Mouse (Mus musculus): ENCODE data around the gene Ndrg3.

Ndrg3 gene

GRCm38 (mm10) chr2:156991470-156992319, at the start of gene Ndrg3:
Ndrg3 (minus strand) TSS chr2:156992056.
- peak; percentile 98 for DNase-seq (ENCODE audit: low spot score in 2 of 2)

GRCm38 (mm10) chr2:157041421-157041820, 49.6 kb upstream of the Ndrg3 start:
- no peak for DNase-seq (ENCODE audit: low spot score in 2 of 2)

GRCm38 (mm10) chr2:157040649-157041046, 48.8 kb upstream of the Ndrg3 start:
- DNase-seq (ENCODE audit: low spot score in 2 of 2), result no peak

GRCm38 (mm10) chr2:157039900-157040648, 48.2 kb upstream of the Ndrg3 start:
- no peak for DNase-seq (ENCODE audit: low spot score in 2 of 2)

GRCm38 (mm10) chr2:157037303-157037702, 45.4 kb upstream of the Ndrg3 start:
- DNase-seq (ENCODE audit: low spot score in 2 of 2), result no peak

- DNase-seq (ENCODE audit: low spot score in 2 of 2), result no peak
Observed at GRCm38 (mm10) chr2:157036400-157036799, 44.5 kb upstream of the Ndrg3 start.

GRCm38 (mm10) chr2:157035371-157035770, 43.5 kb upstream of the Ndrg3 start:
- DNase-seq (ENCODE audit: low spot score in 2 of 2), result no peak

- peak; percentile 87 to 91 for DNase-seq (ENCODE audit: low spot score in 2 of 2)
Observed at GRCm38 (mm10) chr2:157030804-157031203, 38.9 kb upstream of the Ndrg3 start.

GRCm38 (mm10) chr2:157028261-157028660, 36.4 kb upstream of the Ndrg3 start:
- no peak for DNase-seq (ENCODE audit: low spot score in 2 of 2)

GRCm38 (mm10) chr2:157027106-157028008, 35.5 kb upstream of the Ndrg3 start:
- peak; percentile 79 to 82 for DNase-seq (ENCODE audit: low spot score in 2 of 2)

- DNase-seq (ENCODE audit: low spot score in 2 of 2), result no peak
Observed at GRCm38 (mm10) chr2:157021156-157021555, 29.3 kb upstream of the Ndrg3 start.

GRCm38 (mm10) chr2:157019228-157019627, 27.4 kb upstream of the Ndrg3 start:
- no peak for DNase-seq (ENCODE audit: low spot score in 2 of 2)

GRCm38 (mm10) chr2:157016529-157017270, 24.8 kb upstream of the Ndrg3 start:
- no peak for DNase-seq (ENCODE audit: low spot score in 2 of 2)

- no peak for DNase-seq (ENCODE audit: low spot score in 2 of 2)
Observed at GRCm38 (mm10) chr2:157012341-157012740, 20.5 kb upstream of the Ndrg3 start.

- no peak for DNase-seq (ENCODE audit: low spot score in 2 of 2)
Observed at GRCm38 (mm10) chr2:157010634-157011310, 18.9 kb upstream of the Ndrg3 start.

GRCm38 (mm10) chr2:157010121-157010520, 18.3 kb upstream of the Ndrg3 start:
- DNase-seq (ENCODE audit: low spot score in 2 of 2), result no peak

- no peak for DNase-seq (ENCODE audit: low spot score in 2 of 2)
Observed at GRCm38 (mm10) chr2:157008509-157008908, 16.7 kb upstream of the Ndrg3 start.

GRCm38 (mm10) chr2:157007234-157007596, 15.4 kb upstream of the Ndrg3 start:
- DNase-seq (ENCODE audit: low spot score in 2 of 2), result no peak

GRCm38 (mm10) chr2:157006511-157007233, 14.8 kb upstream of the Ndrg3 start, which contains the start of gene Dsn1:
Dsn1 (minus strand) TSS chr2:157007154.
- DNase-seq (ENCODE audit: low spot score in 2 of 2), result peak; percentile 89 to 93

GRCm38 (mm10) chr2:157002321-157002720, 10.5 kb upstream of the Ndrg3 start:
- DNase-seq (ENCODE audit: low spot score in 2 of 2), result no peak

All from right cerebral cortex, postnatal 10 days (tissue).